Mouse (Mus musculus) megakaryocyte, embryonic 14.5 days (primary cell): ENCODE data around the gene Wfikkn1.

Source experiments
- FLI1 ChIP-seq: IDR thresholded peaks from 2 replicates; pipeline ENCODE4 v1.6.1; 2012; ENCODE audit warnings: low read length, inconsistent platforms, mixed read lengths
- GATA1 ChIP-seq: IDR thresholded peaks from 3 replicates; pipeline ENCODE4 v1.6.1; 2012; ENCODE audit warnings: mixed read lengths, low read length, inconsistent platforms, borderline replicate concordance

- TF ChIP-seq GATA1 (no peak), FLI1 (no peak)
Measured at GRCm38 (mm10) chr17:25893975-25894617, 13.4 kb upstream of the Wfikkn1 start.
